28 mouse cellular contexts compared by ENCODE assay signal in genomic region chr13:99037131-99037530, GRCm38 (mm10). TPM values are rescaled to one million over a fixed set of nuclear protein-coding genes. Genes with fewer than 3 reads are reported as not detected.
"Had no signal": no experiment of that assay in that cellular context is flagged by ENCODE, and none has a peak within 500 bp of the region (broad histone marks: within the 10 kb centered on the region; RNA-seq: fewer than 3 reads in every experiment).

No protein-coding gene starts in this region.

- H3K4me1 ChIP-seq: lung, embryonic 15.5 days had no signal

- DNase-seq: kidney, adult 18-20 months; kidney, adult 9 months; kidney, postnatal 14 days; kidney, postnatal 4 days; left cerebral cortex, postnatal 4 days; lung, adult 18-20 months; lung, postnatal 10 days; lung, postnatal 36 days; midbrain, embryonic 14.5 days; right cerebral cortex, adult 18-20 months; right cerebral cortex, postnatal 14 days; right cerebral cortex, postnatal 4 days; thymus, adult 2 months; thymus, postnatal 14 days; thymus, postnatal 4 days had no signal

- H3K9ac ChIP-seq: limb, embryonic 12.5 days; limb, embryonic 15.5 days; liver, embryonic 14.5 days; lung, embryonic 15.5 days; neural tube, embryonic 13.5 days had no signal

- H3K9me3 ChIP-seq: limb, embryonic 12.5 days; limb, embryonic 15.5 days; lung, embryonic 15.5 days; neural tube, embryonic 13.5 days had no signal

- H3K4me3 ChIP-seq: limb, embryonic 12.5 days; limb, embryonic 15.5 days; lung, embryonic 15.5 days; megakaryocyte, embryonic 14.5 days; midbrain, embryonic 10.5 days; neural tube, embryonic 13.5 days had no signal

- H3K4me2 ChIP-seq: limb, embryonic 12.5 days; limb, embryonic 15.5 days; lung, embryonic 15.5 days; neural tube, embryonic 13.5 days had no signal

- H3K27ac ChIP-seq: limb, embryonic 12.5 days; limb, embryonic 15.5 days; liver, embryonic 14.5 days; lung, embryonic 15.5 days; midbrain, embryonic 10.5 days; neural tube, embryonic 13.5 days had no signal

- H3K27me3 ChIP-seq: limb, embryonic 12.5 days; limb, embryonic 15.5 days; lung, embryonic 15.5 days; neural tube, embryonic 13.5 days had no signal

- H3K36me3 ChIP-seq: limb, embryonic 12.5 days; limb, embryonic 15.5 days; lung, embryonic 15.5 days; midbrain, embryonic 10.5 days; neural tube, embryonic 13.5 days had no signal

RNA-seq across cellular contexts. Expression of gene 1700024P04Rik, which starts 52.8 kb away (rescaled TPM):
- total RNA-seq: layer of hippocampus, adult 18-20 months; layer of hippocampus, postnatal 14 days; left cerebral cortex, adult 8-10 months; left cerebral cortex, postnatal 14 days; left cerebral cortex, postnatal 4 days had no signal
- polyA plus RNA-seq: kidney, embryonic 16.5 days; limb, embryonic 12.5 days; limb, embryonic 15.5 days; liver, embryonic 14.5 days; lung, embryonic 15.5 days; midbrain, embryonic 10.5 days; midbrain, embryonic 14.5 days; neural tube, embryonic 13.5 days; stomach, embryonic 14.5 days had no signal
